Mouse (Mus musculus) kidney, embryonic 16.5 days (tissue): ENCODE results near the gene Msmb. TPM values are rescaled to one million over a fixed set of nuclear protein-coding genes. Genes with fewer than 3 reads are reported as not detected.
"Not testable (repeated sequence)": the region's sequence is repeated elsewhere in the genome, so short reads cannot be mapped to it uniquely, and the experiment has no call there.

Source experiments
- ATAC-seq: fragments of 200-750 bp; cut with Nextera tagmentation; 2 replicates; pipeline ENCODE4 v1.8.0; 2017; ENCODE audit warnings: moderate TSS enrichment; ENCODE audit not compliant: low FRiP score, low TSS enrichment
- H3K27ac ChIP-seq: fragments of 300-500 bp; sonication (generic); 2 replicates; pipeline ENCODE4 v1.5.1; 2014; ENCODE audit warnings: low read length
- H3K27me3 ChIP-seq: fragments of 300-500 bp; sonication (generic); 2 replicates; pipeline ENCODE4 v1.6.1; 2014; ENCODE audit warnings: low read length, control low read depth, mixed read lengths; ENCODE audit not compliant: insufficient read depth
- H3K36me3 ChIP-seq: fragments of 300-500 bp; sonication (generic); 2 replicates; pipeline ENCODE4 v1.6.1; 2014; ENCODE audit warnings: low read length, control low read depth, mixed read lengths; ENCODE audit not compliant: insufficient read depth
- H3K4me1 ChIP-seq: fragments of 300-500 bp; sonication (generic); 2 replicates; pipeline ENCODE4 v1.6.1; 2014; ENCODE audit warnings: low read length, control low read depth, mixed read lengths; ENCODE audit not compliant: insufficient read depth
- H3K4me2 ChIP-seq: fragments of 300-500 bp; sonication (generic); replicated peaks from 2 replicates; pipeline ENCODE4 v1.6.1; 2014; ENCODE audit warnings: low read depth, low read length
- H3K4me3 ChIP-seq: fragments of 300-500 bp; sonication (generic); 2 replicates; pipeline ENCODE4 v1.5.1; 2014; ENCODE audit warnings: mild to moderate bottlenecking, low read length
- H3K9ac ChIP-seq: fragments of 300-500 bp; sonication (generic); replicated peaks from 2 replicates; pipeline ENCODE4 v1.6.1; 2014; ENCODE audit warnings: low read length
- H3K9me3 ChIP-seq: fragments of 300-500 bp; sonication (generic); 2 replicates; pipeline ENCODE4 v1.6.1; 2016; ENCODE audit warnings: low read length, control low read depth
- WGBS: fragments of 180-500 bp; shearing (Covaris S2); extraction: QIAGEN DNeasy Blood & Tissue Kit; methylation state at CpG from one replicate; pipeline ENCODE4 v1.1.7; 2014; 5-methylcytosine and 5-hydroxymethylcytosine counted together
- polyA plus RNA-seq: library from polyadenylated mRNA; unstranded; fragments of >200 nt; fragmentation: Nextera tagmentation; extraction: Ambion mirVana; gene quantifications from 2 replicates; pipeline ENCODE4 v1.2.1, GENCODE M21; 2015

Gene Msmb
- polyA plus RNA-seq, 1 experiment from 2014 or later = not detected

DNA sequence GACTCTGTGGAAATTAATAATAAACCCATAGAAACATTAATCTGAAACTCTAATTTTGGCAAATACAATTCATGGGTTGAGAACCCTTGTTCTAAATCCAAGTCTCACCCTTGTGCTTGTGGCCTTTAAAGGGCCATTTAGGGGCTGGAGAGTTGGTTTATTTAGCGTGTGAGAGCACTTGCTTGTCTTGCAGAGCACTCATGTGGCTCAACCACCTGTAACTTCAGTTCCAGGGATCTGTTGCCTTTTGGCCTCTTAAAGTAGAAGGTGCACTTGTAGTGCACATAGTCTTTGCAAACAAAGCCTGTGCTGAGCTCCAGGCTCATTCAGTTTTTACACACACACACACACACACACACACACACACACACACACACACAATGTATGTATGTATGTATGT is 25.0 kb downstream of the Msmb start:
- no peak overlapping the region for H3K9ac ChIP-seq
- 62% methylated on average over 1 of the region's 1 CpGs for WGBS
- peak overlapping the region; percentile 93; the same call in 1 of the 2 replicates for H3K4me2 ChIP-seq
- no peak overlapping the region for H3K27ac ChIP-seq
- H3K4me1 ChIP-seq = peaks cover 28% of the 10 kb centered on the region
- peaks cover 4% of the 10 kb centered on the region; the same call in 1 of the 2 replicates for H3K36me3 ChIP-seq
- H3K4me3 ChIP-seq = no peak overlapping the region
- no peaks in the 10 kb centered on the region for H3K9me3 ChIP-seq
- no peaks in the 10 kb centered on the region for H3K27me3 ChIP-seq
- no peak for ATAC-seq

DNA sequence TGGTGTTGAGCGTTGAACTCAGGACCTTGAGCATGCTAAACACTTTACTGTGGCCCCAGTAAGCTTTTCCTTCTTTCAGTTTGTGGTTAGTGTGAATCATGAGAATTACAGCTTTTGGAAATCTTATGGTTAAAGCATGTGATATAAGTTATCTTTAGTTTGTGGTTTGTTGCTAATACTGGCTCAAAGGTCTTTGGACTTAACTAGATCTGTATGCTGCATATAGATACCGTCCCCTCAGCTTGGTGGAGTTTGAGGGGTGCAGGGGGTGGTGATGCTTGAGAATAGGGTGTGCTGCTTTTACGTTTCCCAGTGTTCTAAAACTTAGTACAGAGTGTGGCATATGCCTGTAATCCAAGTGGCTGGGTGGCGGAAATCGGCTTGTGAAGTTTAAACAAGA is 25.5 kb downstream of the Msmb start:
- ATAC-seq = no peak
- H3K4me3 ChIP-seq = no peak overlapping the region
- no peak overlapping the region for H3K9ac ChIP-seq
- peaks cover 28% of the 10 kb centered on the region for H3K4me1 ChIP-seq
- WGBS = 84% methylated on average over 5 of the region's 5 CpGs
- H3K9me3 ChIP-seq = no peaks in the 10 kb centered on the region
- H3K27me3 ChIP-seq = no peaks in the 10 kb centered on the region
- H3K27ac ChIP-seq = no peak overlapping the region
- peaks cover 4% of the 10 kb centered on the region; the same call in 1 of the 2 replicates for H3K36me3 ChIP-seq
- no peak overlapping the region for H3K4me2 ChIP-seq

DNA sequence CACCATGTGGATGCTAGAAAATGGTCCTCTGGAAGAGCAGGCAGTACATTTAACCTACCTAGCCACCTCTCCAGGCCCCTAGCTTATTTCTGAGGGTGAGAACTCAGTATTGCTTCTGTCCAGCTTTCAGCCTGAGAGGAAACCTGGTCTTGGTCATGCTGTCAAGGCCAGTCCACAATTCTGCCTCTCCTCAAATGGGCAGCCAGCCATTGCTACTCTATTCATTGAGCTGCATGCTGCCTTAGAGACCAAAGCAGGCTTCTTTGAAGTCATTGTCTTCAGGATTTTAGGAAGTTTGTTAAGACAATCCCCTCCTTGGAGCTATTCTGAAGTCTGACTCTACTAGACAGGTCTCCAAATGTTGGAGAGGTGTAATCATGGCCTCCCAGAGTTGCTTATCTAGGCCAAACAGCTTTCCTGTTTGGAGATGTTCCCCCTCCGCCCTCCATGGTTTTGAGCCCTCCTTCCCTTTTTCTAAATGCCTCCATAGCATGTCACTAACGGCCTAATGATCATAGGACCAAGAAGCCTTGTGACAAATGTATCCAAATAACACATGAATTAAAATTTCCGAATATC is 26.9 kb downstream of the Msmb start:
- Histone ChIP-seq H3K9ac (no peak overlapping the region), H3K27ac (no peak overlapping the region), H3K4me1 (peaks cover 28% of the 10 kb centered on the region), H3K4me3 (no peak overlapping the region), H3K9me3 (no peaks in the 10 kb centered on the region), H3K27me3 (no peaks in the 10 kb centered on the region), H3K4me2 (no peak overlapping the region), H3K36me3 (peaks cover 10% of the 10 kb centered on the region)
- WGBS = 81% methylated on average over 3 of the region's 3 CpGs
- no peak for ATAC-seq

DNA sequence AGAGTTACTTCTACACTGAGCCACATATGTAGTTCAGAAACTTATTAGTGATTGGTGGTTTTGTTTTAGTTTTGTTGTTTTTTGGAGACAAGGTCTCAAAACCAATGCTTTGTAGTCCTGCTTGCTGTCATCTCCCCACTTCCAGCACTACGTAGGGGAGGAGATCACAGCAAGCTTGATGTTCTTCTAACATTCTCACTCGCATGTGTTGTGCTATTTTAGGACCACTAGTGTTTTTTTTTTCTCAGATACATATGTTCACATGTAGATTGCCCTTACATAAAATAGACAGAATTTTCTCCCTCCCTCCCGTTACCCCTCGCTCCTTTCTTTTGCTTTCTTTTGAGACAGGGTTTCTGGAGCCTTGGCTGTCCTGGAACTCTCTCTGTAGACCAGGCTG is 28.3 kb downstream of the Msmb start:
- Histone ChIP-seq H3K4me1 (peaks cover 21% of the 10 kb centered on the region), H3K4me2 (no peak overlapping the region), H3K36me3 (peaks cover 16% of the 10 kb centered on the region), H3K4me3 (no peak overlapping the region), H3K9me3 (no peaks in the 10 kb centered on the region), H3K27me3 (no peaks in the 10 kb centered on the region), H3K27ac (no peak overlapping the region), H3K9ac (no peak overlapping the region)
- 83% methylated on average over 4 of the region's 4 CpGs for WGBS
- ATAC-seq = no peak

DNA sequence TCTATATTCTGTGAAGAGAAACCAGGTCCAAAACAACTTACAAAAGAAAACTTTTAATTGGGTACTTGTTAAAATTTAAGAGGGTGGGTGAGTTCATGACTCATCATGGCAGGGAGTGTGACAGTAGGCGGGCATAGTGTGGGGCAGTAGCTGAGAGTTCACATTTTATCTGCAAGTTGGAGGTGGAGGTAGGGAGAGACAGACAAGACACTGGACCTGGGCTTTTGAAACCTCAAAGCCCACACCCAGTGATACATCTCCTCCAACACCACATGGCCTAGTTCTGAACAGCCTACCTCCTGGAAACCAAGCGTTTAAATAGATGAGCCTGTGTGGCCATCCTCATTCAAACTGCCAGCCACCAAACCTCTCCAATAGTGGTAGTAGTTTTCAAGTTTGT is 33.5 kb downstream of the Msmb start:
- H3K4me1 ChIP-seq = peaks cover 8% of the 10 kb centered on the region; the same call in 1 of the 2 replicates
- WGBS = 85% methylated on average over 2 of the region's 2 CpGs
- no peak overlapping the region for H3K4me3 ChIP-seq
- H3K36me3 ChIP-seq = peaks cover 33% of the 10 kb centered on the region
- H3K9ac ChIP-seq = no peak overlapping the region
- no peak for ATAC-seq
- H3K9me3 ChIP-seq = no peaks in the 10 kb centered on the region
- H3K27me3 ChIP-seq = no peaks in the 10 kb centered on the region
- H3K4me2 ChIP-seq = no peak overlapping the region
- H3K27ac ChIP-seq = no peak overlapping the region

DNA sequence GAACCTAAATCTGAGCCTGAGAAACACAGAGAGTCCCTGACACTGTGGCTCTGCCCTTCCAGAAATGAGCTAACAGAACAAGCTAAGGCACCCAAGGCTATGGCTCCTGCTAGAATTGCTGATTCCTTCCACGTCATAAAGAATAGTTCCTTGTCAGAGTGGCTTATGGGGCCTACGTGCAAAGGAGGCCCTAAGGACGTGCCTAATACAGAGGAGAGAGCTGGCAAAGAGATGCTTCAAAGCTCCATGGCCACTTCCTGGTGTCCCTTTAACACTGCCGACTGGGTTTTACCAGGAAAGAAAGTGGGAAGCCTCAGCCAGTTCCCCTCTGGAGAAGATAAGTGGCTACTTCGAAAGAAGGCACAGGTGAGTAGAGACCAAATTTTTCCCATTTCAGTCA is 34.8 kb downstream of the Msmb start:
- WGBS = 78% methylated on average over 4 of the region's 5 CpGs
- H3K4me2 ChIP-seq, H3K9me3 ChIP-seq, H3K9ac ChIP-seq, H3K4me3 ChIP-seq, H3K27ac ChIP-seq, ATAC-seq, H3K4me1 ChIP-seq, H3K27me3 ChIP-seq: not testable (repeated sequence)
- H3K36me3 ChIP-seq = peaks cover 37% of the 10 kb centered on the region

DNA sequence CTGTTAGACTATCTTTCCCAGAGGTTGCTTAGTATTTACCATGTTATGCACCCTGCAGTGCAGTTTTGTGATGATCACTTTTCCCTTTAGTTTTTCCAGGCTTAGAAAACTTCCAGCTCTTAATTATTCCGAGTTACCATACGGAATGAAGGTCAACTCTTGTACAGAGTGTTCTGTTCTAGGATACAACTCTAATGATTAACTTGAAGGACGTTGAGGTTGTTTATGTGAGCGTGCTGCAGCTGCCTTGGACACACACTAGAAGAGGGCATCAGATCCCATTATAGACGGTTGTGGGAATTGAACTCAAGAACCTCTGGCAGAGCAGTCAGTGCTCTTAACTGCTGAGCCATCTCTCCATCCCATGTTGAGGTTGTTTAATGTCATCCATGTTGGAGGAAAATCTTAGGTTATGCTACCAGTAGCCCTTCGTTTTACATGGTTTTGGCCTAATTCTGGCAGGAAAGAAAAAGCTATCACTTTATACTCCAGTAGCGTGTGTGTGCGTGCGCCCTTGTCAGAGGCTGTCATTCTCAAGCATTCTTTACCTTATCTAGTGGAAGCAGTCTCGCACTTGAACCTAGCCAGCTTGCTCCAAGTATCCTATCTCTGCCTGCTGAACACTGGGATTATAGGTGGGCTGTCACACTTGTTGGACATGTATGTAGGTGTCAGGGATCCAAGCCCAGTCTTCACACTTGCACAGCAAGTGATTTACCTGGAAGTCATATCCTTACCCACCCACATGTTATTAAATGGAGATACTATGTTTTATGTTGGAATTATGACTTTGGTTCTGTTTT is 37.8 kb downstream of the Msmb start:
- no peak overlapping the region for H3K4me3 ChIP-seq
- H3K27ac ChIP-seq = no peak overlapping the region
- no peak overlapping the region for H3K4me2 ChIP-seq
- no peak for ATAC-seq
- H3K36me3 ChIP-seq = peaks cover 43% of the 10 kb centered on the region
- no peaks in the 10 kb centered on the region for H3K9me3 ChIP-seq
- H3K4me1 ChIP-seq = no peaks in the 10 kb centered on the region
- H3K9ac ChIP-seq = no peak overlapping the region
- H3K27me3 ChIP-seq = no peaks in the 10 kb centered on the region
- WGBS = 87% methylated on average over 10 of the region's 10 CpGs

DNA sequence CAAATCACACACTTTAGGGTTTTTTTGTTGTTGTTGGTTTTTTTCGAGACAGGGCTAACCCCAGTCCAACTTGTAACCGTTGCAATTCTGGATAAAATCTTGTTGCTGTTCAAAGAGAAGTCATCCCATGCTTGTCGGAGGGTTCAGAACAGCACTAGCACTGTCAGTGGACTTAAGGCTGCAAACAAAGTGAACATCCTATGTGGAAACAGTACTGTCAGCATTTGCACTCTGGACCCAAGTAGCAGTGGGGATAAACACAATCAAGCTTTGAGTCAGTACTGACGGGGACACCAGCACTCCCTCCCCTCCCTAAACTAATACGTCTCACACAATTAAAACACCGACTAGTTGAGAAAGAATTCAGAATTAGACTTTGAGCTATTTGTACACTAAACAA is 39.0 kb downstream of the Msmb start:
- H3K36me3 ChIP-seq = peaks cover 43% of the 10 kb centered on the region
- no peaks in the 10 kb centered on the region for H3K27me3 ChIP-seq
- H3K9me3 ChIP-seq = no peaks in the 10 kb centered on the region
- H3K4me2 ChIP-seq = no peak overlapping the region
- H3K27ac ChIP-seq = no peak overlapping the region
- H3K4me1 ChIP-seq = no peaks in the 10 kb centered on the region
- H3K9ac ChIP-seq = no peak overlapping the region
- WGBS = 84% methylated on average over 6 of the region's 6 CpGs
- H3K4me3 ChIP-seq = no peak overlapping the region
- no peak for ATAC-seq

DNA sequence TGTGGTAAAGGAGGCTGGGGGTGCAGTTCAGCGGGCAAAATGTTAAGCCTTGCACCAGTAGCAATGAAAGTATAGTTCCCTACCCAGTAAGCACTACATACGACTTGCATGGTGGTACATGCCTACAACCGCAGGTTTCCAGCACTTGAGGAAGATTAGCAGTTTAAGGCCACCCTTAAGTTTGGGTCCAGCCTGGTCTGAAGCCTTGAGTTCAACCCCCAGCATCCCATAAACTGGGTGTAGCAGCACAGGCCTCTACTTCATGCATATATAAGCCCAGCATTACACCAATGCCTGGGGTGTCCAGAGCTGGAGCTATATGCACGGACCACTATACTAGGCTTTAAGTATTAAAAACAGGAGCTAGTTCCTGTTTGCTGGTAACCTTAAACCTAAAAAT is 42.0 kb downstream of the Msmb start:
- no peak overlapping the region for H3K9ac ChIP-seq
- H3K4me3 ChIP-seq = no peak overlapping the region
- no peak for ATAC-seq
- 97% methylated on average over 4 of the region's 4 CpGs for WGBS
- no peak overlapping the region for H3K27ac ChIP-seq
- no peaks in the 10 kb centered on the region for H3K4me1 ChIP-seq
- no peaks in the 10 kb centered on the region for H3K9me3 ChIP-seq
- no peak overlapping the region for H3K4me2 ChIP-seq
- no peaks in the 10 kb centered on the region for H3K27me3 ChIP-seq
- H3K36me3 ChIP-seq = peaks cover 60% of the 10 kb centered on the region

DNA sequence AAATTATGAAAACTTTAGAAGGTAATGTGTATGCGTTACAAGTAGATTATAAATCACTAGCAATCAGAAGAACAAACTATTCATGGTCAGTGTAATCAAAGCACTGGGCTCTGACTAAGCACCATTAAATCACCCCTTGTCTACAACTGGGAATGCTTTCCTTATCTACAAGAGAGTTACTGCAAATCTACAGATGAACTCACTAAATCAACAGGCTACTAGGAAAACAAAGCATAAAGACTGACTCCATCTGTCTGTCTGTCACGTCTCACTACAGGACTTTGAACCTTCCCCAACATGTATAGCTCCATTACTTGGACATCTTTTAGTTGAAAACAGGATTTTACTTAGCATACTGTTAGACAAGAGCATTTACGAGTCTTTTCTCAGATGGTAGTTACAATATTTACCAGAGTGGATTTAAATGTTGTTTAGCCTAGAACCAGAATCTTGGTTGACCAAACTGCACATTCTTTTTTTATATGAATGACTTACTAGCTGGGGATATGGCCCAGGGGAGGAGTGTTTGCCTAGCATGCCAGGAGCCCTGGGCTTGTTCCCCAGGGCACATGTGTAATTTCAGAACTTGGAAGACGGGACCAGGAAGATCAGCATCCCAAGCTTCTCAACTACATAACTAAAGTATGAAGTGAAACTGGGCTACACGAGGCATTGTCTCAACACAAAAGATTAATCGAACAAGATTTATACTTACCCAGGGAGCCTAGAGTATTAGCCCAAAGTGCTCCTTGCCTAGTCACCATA is 49.0 kb downstream of the Msmb start:
- WGBS = 72% methylated on average over 6 of the region's 6 CpGs
- Histone ChIP-seq H3K27me3 (no peaks in the 10 kb centered on the region), H3K9me3 (no peaks in the 10 kb centered on the region), H3K36me3 (peaks cover 56% of the 10 kb centered on the region), H3K9ac (no peak overlapping the region), H3K4me3 (no peak overlapping the region), H3K4me1 (no peaks in the 10 kb centered on the region), H3K4me2 (no peak overlapping the region), H3K27ac (no peak overlapping the region)
- no peak for ATAC-seq
